Mouse (Mus musculus): ENCODE measurements around the gene Gabpb2. TPM values are rescaled to one million over a fixed set of nuclear protein-coding genes. Genes with fewer than 3 reads are reported as not detected.

Gene Gabpb2
- 10 to 100 TPM; 39.2 to 39.9 TPM for total RNA-seq (2023)

DNA sequence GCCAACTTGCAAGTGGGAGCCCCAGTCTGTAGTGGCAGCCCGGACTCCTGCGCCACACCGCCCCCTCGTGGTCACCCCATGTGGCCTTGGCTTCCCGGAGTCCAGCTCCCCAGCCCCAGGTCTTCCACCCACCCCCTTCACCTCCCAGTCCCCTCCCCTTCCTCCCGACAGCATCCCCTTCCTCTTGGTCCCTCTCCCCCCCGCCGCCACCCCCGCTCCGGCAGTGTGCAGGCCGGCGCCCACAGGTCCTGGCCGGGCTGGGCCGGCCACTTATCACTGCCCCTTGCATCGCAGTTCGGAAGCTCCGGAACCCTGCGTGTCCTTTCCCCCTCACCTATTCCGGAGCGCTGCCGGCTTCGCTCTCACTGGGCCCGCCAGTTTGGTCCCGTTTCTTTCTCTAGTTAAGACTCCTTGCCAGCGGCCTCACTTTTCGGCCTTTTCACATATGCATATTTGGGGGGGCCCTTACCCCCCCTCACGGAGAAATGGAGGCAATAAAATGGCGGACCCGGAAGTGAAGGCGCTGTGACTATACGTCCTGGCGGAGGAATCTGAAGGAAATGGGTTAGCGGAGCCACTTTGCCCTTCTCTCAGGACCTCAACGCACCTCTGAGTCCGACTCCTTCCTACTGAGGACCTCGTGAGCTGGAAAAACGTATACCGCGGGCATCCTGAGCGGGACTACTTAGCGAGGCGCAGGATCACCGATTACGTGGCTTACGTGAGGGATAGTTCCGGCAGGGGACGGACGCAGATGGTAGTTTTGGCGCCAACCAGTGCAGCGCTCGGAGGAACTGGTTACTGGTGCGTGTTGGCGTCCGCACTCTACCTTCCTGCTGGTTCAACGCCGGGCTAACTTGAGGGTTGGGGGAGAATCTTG is at the start of gene Gabpb2:
TSS of gene Gabpb2 (minus strand) at position 662 of the 880 bp plus-strand sequence.

DNA sequence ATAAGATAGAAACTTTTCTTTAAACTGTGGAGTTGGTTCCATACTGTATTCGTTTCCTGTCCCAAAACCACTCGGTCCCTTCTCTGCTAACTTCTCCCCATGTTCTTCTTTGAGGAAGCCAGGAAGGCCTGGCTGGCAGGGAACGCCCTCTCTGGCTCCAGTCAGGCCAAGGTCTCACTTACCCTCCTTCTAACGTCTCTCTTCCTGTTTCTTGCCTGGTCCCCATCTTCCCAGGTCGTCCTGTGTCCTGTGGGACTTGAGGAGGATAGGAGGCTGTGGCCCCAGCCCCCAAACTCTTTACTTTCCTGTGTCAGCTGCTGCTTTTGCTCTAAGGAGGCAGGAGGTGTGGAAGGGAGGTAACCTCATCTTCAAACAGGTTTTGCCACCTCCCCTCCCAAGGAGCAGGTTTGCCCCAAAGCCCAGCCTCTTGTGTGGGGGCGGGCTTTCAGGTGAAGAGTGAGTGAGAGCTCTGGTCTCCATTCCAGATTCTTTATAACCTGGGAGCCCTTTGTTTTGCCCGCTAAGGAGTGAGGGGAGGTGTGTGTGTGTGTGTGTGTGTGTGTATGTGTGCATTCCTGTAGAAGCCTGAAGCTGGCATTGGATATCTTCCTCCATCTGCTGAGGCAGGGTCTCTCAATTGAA is 33.2 kb upstream of the Gabpb2 start, which contains the start of gene Bnipl:
TSS of gene Bnipl (minus strand) at position 411 of the 642 bp plus-strand sequence.

DNA sequence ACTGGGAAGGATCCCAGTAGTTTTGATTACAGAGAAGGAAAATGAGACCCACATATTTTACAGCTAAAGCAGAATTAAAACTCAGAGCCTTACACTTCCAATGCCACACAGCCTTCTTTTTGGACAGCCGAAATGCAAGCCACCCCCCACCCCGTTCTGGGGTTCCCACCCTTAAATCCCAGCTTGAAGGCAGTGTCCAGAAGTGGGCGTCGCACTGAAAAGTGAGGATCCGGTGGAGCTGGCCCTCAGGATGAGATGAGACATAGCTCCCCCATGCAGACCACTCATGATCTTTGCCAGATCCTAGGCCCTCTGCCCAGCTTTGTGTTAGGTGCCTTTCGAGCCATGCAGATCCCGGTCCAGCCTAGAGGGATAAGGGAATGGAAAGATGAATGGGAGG is 23.8 kb upstream of the Gabpb2 start, which contains the start of gene Gm128:
TSS of gene Gm128 (minus strand) at position 101 of the 400 bp plus-strand sequence.

DNA sequence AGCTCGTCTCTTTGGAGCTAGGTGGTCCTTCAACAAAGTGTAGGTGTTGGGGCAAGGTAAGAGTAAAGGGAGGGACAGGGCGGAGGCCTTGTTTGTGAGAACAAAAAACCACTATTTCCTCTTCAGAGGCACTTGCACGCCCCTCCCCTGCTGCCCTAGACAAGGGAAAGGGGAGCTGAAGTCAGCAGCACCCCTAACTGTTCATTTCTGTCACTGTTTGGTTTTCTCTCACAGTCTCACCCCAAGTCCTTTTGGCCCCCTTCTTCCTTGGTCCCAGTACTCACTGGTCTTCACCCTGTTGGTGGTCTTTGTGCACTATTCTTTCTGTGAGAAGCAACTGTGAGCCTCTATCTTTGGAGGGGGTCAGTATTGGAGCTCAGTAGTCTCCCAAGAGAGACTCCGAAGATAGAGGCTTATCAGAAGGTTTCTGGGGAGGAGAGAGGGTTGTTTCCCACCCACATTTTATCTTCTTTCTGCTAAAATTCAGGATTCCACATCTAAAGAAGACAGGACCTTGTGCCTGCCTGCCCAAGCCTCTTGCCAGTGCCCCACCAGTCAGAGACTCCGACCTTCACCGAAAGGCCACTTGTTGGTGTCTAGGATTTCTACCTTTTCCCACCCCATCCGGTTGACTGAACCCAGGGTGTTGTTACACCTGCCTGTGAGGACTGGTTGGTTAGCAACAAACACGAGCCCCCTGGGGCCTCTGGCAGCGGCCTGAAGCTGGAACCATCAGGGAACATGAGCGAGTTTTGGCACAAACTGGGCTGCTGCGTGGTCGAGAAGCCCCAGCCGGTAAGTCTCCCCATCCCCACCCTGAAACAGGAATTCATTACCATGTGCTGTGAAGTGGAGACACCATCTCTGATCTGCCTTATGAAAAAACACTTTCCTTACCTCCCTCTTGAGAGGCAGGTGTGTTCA is 13.8 kb upstream of the Gabpb2 start, which contains the start of gene Mllt11:
TSS of gene Mllt11 (minus strand) at position 874 of the 924 bp plus-strand sequence.

DNA sequence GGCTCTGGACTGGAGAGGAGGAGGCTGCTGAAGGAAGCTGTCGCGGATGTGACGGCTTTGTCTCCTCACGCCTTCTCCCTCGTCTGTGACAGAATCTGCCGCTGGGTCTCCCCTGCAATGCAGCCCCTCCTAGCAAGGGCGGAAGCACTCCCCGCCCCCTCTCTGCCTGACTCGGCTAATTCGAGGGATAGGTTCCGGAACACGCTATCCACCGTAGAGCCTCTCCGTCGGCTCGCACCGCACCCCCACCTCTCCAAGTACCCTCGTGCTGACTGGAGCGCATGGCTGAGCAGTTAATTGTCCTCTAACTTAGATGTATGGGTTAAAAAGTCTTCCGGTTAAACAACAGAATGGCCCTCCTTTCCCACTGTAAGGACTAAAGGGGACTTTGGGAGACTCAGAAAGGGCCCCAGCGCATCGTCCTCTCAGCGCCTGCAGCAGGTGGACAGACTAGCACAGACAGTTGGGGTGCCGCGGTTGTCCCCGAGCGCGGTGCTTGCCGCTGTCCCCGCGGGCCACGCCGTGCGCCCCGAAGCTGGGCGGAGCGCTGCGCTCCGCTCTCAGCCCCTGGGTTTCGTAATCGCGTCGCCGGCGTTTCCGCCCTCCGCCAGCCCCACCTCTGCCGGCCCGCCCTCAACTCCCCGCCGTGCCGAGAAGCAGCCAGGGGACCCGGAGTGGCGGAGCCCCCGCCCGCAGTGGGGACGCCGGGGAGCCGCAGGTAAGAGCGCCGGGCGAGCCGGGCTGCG is 10.6 kb upstream of the Gabpb2 start, which contains the start of gene Cdc42se1:
TSS of gene Cdc42se1 (plus strand) at position 585 of the 746 bp plus-strand sequence.

DNA sequence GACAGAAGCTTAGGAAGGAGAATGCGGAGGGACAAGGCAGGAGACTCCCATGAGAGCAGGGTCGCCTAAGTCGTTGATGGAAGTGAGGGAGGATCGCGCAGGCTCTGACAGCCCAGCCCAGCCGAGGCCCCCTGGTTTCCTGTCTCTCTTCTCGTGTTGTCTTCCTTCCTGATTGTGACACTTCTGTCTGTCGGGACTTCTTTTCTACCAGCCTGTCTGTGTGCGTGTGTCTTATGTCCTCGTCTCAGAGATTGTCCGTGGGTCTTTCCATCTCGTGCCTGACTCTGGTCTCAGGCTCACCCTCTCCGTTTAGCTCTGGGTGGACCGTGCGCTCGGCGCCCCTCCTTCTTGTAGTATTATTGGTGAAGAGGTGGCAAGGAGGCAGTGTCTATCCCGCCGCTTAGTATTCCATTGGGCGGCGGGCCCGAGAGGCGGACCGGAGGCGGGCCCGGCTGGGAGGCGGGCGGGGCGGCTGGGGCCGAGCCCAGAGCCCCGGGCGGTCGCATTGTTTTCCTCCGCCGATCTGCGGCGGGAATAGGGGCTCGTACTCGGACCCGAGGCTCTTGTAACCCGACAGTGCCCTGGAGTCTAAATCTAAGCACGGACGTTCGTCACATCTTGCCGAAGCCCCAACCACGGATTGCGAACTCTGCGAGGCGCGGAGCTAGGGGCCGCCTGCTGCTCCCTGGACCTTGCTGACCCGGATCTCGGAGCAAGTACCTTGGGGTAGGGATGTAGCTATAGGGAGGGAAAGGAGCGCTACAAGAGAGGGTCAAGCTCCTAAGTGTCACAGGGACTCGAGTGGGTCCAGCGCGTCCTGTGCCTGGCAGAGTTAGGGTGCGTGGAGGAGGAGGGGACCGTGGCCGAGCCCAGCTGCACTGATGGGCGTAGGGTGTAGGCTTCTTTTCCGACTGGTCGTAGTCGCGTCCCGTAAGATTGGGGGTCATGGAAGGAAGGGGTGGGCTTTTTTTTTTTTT is 57.4 kb downstream of the Gabpb2 start, which contains the start of gene Sema6c:
TSS of gene Sema6c (plus strand) at position 471 of the 977 bp plus-strand sequence.

DNA sequence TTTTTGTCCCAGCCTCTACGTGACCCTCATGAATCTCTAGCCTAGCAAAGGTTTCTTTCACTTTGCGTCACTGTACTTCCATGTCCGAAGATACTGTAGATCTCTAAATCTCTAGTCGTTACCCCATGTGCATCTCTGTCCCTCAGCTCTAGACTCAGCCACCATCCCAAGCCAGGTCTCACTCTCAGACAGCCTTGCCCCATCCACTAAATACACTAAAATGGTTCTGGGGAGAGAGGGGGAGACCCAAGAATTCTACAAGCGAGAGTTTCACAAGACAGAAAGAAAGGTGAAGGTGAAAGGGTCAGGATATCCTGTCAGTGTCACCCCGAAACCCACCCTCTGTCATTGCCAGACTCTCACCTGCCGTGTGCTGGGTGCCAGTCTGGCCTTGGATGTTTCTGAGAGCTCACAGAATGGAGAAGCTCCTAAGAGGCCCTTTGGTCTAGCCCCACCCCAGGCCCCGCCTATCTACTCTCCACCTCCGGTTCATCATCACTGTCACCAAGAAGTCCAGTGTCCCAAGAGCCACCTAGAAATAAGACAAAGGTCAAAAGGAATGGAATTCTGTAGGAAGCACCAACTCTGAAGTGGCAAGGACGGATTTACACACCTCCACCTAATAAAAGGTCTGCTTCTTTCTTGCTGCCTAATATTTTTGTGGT is 75.6 kb downstream of the Gabpb2 start, which contains the start of gene Tnfaip8l2:
TSS of gene Tnfaip8l2 (minus strand) at position 409 of the 665 bp plus-strand sequence.

DNA sequence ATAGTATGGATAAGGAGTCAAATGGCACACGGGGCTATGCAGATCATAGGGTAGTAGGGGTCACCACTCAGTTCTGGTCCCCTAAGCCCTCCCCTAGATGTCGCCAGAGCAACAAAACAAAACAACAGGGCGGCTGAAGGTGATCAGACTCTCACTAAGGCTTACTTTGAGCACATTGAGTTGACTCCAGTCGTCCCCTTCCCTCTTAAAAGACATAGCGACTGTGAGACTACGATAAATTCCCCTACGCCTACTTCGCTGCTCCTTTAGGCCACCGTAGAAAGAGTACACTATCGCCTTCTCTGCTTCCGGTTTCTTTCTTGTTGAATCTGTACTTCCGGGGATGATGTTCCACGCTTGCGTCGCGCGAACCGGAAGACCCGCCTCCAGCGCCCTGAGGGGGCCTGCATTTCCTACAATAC is 84.0 kb downstream of the Gabpb2 start, which contains the start of the genes Scnm1 and Lysmd1:
TSS of gene Scnm1 (minus strand) at position 332 of the 422 bp plus-strand sequence.
TSS of gene Lysmd1 (plus strand) at position 409 of the 422 bp plus-strand sequence.

Other genes starting within 250 kb of the Gabpb2 start
- gene Pi4kb, start 243.2 kb downstream of the Gabpb2 start, total RNA-seq (2023): 10 to 100 TPM; 35.3 to 38.0 TPM
- 10 to 100 TPM; 52.3 to 57.1 TPM for gene Zfp687, start 202.5 kb downstream of the Gabpb2 start, total RNA-seq (2023)
- 10 to 100 TPM; 87.5 to 94.1 TPM for gene Psmd4, start 175.3 kb downstream of the Gabpb2 start, total RNA-seq (2023)
- 10 to 100 TPM; 24.1 to 25.7 TPM for gene Pip5k1a, start 111.0 kb downstream of the Gabpb2 start, total RNA-seq (2023)
- 10 to 100 TPM; 31.7 to 35.6 TPM for gene Vps72, start 106.9 kb downstream of the Gabpb2 start, total RNA-seq (2023)
- gene Tmod4, start 93.4 kb downstream of the Gabpb2 start, total RNA-seq (2023): 1 to 10 TPM in 1 of 2 experiments, under 1 TPM in 1; 0.91 to 1.3 TPM
- 10 to 100 TPM; 40.4 to 48.0 TPM for gene Scnm1, start 83.9 kb downstream of the Gabpb2 start, total RNA-seq (2023)
- 1 to 10 TPM; 2.0 to 2.4 TPM for gene Lysmd1, start 83.8 kb downstream of the Gabpb2 start, total RNA-seq (2023)
- 10 to 100 TPM; 91.8 to 96.8 TPM for gene Tnfaip8l2, start 75.6 kb downstream of the Gabpb2 start, total RNA-seq (2023)
- gene Sema6c, start 57.5 kb downstream of the Gabpb2 start, total RNA-seq (2023): under 1 TPM; 0.26 to 0.33 TPM
- gene Cdc42se1, start 10.8 kb upstream of the Gabpb2 start, total RNA-seq (2023): 100 to 1,000 TPM; 255 TPM
- 1 to 10 TPM; 1.1 to 2.4 TPM for gene Mllt11, start 14.3 kb upstream of the Gabpb2 start, total RNA-seq (2023)
- gene Gm128, start 23.7 kb upstream of the Gabpb2 start, total RNA-seq (2023): under 1 TPM; 0.20 to 0.36 TPM
- gene Bnipl, start 33.3 kb upstream of the Gabpb2 start, total RNA-seq (2023): not detected
- 100 to 1,000 TPM; 157 to 168 TPM for gene Mindy1, start 63.4 kb upstream of the Gabpb2 start, total RNA-seq (2023)
- 10 to 100 TPM; 21.7 to 23.4 TPM for gene Prune1, start 64.2 kb upstream of the Gabpb2 start, total RNA-seq (2023)
- gene Anxa9, start 89.3 kb upstream of the Gabpb2 start, total RNA-seq (2023): 1 to 10 TPM; 1.9 to 2.5 TPM
- gene Cers2, start 96.9 kb upstream of the Gabpb2 start, total RNA-seq (2023): 100 to 1,000 TPM; 132 to 151 TPM
- gene Setdb1, start 139.3 kb upstream of the Gabpb2 start, total RNA-seq (2023): 10 to 100 TPM; 20.7 to 21.6 TPM
- not detected for gene 4930558C23Rik, start 184.9 kb upstream of the Gabpb2 start, total RNA-seq (2023)
- gene Arnt, start 216.5 kb upstream of the Gabpb2 start, total RNA-seq (2023): 10 to 100 TPM; 53.6 to 54.3 TPM

Measured in neutrophil, adult 59 days (primary cell).